Mouse (Mus musculus): ENCODE data around the gene Oaz1.

DNA sequence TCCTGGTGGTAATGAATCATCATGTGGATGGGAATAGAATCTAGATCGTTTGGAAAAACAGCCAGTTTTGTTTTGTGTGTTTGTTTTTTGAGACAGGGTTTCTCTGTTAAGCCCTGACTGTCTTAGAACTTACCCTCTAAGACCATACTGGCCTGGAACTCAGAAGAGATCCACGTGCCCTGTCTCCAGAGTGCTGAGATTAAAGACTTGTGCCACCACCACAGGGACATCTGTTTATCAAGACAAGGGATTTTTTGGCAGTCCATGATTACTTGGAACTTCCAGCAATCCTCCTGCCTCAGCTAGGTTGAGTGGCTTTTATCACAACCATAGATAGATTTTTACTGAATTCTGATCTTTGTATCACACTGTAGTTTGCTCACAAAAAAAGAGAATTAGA is 1.6 kb upstream of the Oaz1 start:
- TF ChIP-seq CTCF (IDR thresholded peaks at IDR 0.05; ENCODE audit: low read depth, low read length) (no peak), TAL1 (conservative IDR thresholded peaks at IDR 0.05; ENCODE audit: low read depth, low read length) (no peak), GATA1 (IDR thresholded peaks at IDR 0.05; ENCODE audit: borderline replicate concordance, low read length) (no peak)
